Mouse (Mus musculus): ENCODE data around the gene Pde11a. TPM values are rescaled to one million over a fixed set of nuclear protein-coding genes. Genes with fewer than 3 reads are reported as not detected.

Pde11a gene
- polyA plus RNA-seq, 1 experiment = not detected

DNA sequence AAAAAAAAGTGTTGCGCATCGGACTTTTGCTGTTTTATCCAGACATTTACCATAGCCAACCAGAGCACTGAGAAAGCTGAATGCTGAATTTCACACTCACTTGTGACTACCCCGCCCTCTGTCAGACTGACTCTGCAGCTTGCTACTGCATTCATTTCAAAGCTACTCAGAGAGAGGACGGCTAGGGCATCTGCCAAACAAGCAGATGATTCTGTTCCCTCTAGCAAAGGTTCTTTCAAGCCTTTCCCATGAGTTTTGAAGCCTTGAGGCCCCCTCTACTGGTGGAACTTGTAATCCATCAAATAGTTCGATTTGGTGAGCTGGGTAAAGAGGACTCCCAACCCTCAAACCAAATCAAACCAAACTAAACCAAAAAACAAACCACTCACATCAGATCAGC, 373.6 kb downstream of the Pde11a start:
- H3K36me3 ChIP-seq (ENCODE audit: control insufficient read depth, insufficient read depth) = no peaks in the 10 kb centered on the region
- H3ac ChIP-seq (ENCODE audit: control insufficient read depth, insufficient read length) = no peak overlapping the region
- peak overlapping the region; percentile 2 for H3K4me3 ChIP-seq
- peak overlapping the region; percentile 81 for H3K4me2 ChIP-seq (ENCODE audit: low read depth)
- no peak for TF ChIP-seq E2F4 (IDR thresholded peaks at IDR 0.05; ENCODE audit: insufficient read depth)
- no peak for TF ChIP-seq POLR2AphosphoS2 (IDR thresholded peaks at IDR 0.05; ENCODE audit: insufficient read length, low read depth)
- TF ChIP-seq MYOG (IDR thresholded peaks at IDR 0.05; ENCODE audit: control insufficient read depth in 1 of 3, insufficient read depth in 1 of 3, insufficient read length in 2 of 3, low read depth in 2 of 3) = no peak
- no peak for TF ChIP-seq POLR2A (IDR thresholded peaks at IDR 0.05; ENCODE audit: insufficient read length, low read depth)
- TF ChIP-seq TCF3 (IDR thresholded peaks at IDR 0.05; ENCODE audit: insufficient read length, low read depth) = no peak
- no peak for TF ChIP-seq USF1 (IDR thresholded peaks at IDR 0.05; ENCODE audit: low read depth)
- no peak for TF ChIP-seq CEBPB (IDR thresholded peaks at IDR 0.05; ENCODE audit: insufficient read depth, poor library complexity, severe bottlenecking)
- TF ChIP-seq REST (IDR thresholded peaks at IDR 0.05; ENCODE audit: insufficient read depth, insufficient read length) = no peak
- TF ChIP-seq MAX (IDR thresholded peaks at IDR 0.05; ENCODE audit: low read depth) = no peak
- TF ChIP-seq SRF (IDR thresholded peaks at IDR 0.05; ENCODE audit: control insufficient read depth, insufficient read length, low read depth) = no peak
- no peak for TF ChIP-seq TCF12 (IDR thresholded peaks at IDR 0.05; ENCODE audit: insufficient read depth, poor library complexity, severe bottlenecking)
- no peak for TF ChIP-seq MYOD1 (IDR thresholded peaks at IDR 0.05; ENCODE audit: control insufficient read depth in 1 of 3, insufficient read length in 2 of 3, low read depth in 2 of 3)
- H3K79me2 ChIP-seq (ENCODE audit: control insufficient read depth, insufficient read depth) = no peaks in the 10 kb centered on the region
- H3K27me3 ChIP-seq (ENCODE audit: control insufficient read depth, insufficient read depth, insufficient read length) = peaks cover 4% of the 10 kb centered on the region

DNA sequence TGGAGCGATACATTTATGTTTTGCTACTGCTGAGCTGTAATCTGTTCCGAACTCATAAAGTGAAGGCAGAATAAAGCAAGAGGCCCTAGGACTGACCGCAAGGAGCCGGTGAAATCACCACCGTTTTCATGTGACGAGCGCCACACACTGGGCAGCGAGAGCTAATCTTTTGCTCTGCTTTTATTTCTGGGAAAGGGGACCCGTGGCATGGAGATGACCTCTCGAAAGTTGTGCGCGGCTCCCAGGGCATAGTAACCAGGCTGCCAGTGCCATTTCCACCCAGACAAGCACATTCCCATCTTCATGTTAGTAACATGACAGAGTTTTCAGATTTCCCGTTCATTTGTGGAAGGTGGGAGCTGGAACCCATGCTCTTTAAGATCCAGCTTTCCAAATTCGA, 374.1 kb downstream of the Pde11a start:
- Histone ChIP-seq H3K79me2 (ENCODE audit: control insufficient read depth, insufficient read depth) (no peaks in the 10 kb centered on the region), H3ac (ENCODE audit: control insufficient read depth, insufficient read length) (no peak overlapping the region), H3K36me3 (ENCODE audit: control insufficient read depth, insufficient read depth) (no peaks in the 10 kb centered on the region), H3K4me2 (ENCODE audit: low read depth) (peak overlapping the region; percentile 81), H3K4me3 (peak overlapping the region; percentile 2), H3K27me3 (ENCODE audit: control insufficient read depth, insufficient read depth, insufficient read length) (no peaks in the 10 kb centered on the region)
- TF ChIP-seq E2F4 (IDR thresholded peaks at IDR 0.05; ENCODE audit: insufficient read depth) = no peak
- no peak for TF ChIP-seq POLR2A (IDR thresholded peaks at IDR 0.05; ENCODE audit: insufficient read length, low read depth)
- no peak for TF ChIP-seq MYOD1 (IDR thresholded peaks at IDR 0.05; ENCODE audit: control insufficient read depth in 1 of 3, insufficient read length in 2 of 3, low read depth in 2 of 3)
- TF ChIP-seq TCF3 (IDR thresholded peaks at IDR 0.05; ENCODE audit: insufficient read length, low read depth) = no peak
- TF ChIP-seq TCF12 (IDR thresholded peaks at IDR 0.05; ENCODE audit: insufficient read depth, poor library complexity, severe bottlenecking) = no peak
- TF ChIP-seq CEBPB (IDR thresholded peaks at IDR 0.05; ENCODE audit: insufficient read depth, poor library complexity, severe bottlenecking) = no peak
- no peak for TF ChIP-seq USF1 (IDR thresholded peaks at IDR 0.05; ENCODE audit: low read depth)
- TF ChIP-seq SRF (IDR thresholded peaks at IDR 0.05; ENCODE audit: control insufficient read depth, insufficient read length, low read depth) = no peak
- no peak for TF ChIP-seq POLR2AphosphoS2 (IDR thresholded peaks at IDR 0.05; ENCODE audit: insufficient read length, low read depth)
- TF ChIP-seq MAX (IDR thresholded peaks at IDR 0.05; ENCODE audit: low read depth) = no peak
- TF ChIP-seq MYOG (IDR thresholded peaks at IDR 0.05; ENCODE audit: control insufficient read depth in 1 of 3, insufficient read depth in 1 of 3, insufficient read length in 2 of 3, low read depth in 2 of 3) = no peak

DNA sequence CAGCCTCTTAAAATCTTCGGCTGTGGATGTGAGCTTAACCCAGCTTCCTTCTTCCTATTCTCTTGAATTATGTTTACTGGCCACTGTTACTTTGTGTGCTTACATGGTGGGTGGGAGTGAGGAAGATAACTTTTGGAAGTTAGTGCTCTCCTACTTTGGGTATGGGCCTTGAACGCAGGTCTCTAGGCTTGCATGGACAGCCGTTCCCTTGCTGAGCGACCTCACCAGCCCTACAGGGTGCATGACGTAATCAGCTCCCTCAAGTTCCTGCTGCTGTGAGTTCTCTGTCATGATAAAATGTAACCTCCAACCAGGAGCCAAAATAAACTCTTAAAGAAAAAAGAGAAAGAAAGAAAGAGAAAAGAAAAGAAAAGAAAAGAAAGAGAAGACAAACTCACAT, 374.5 kb downstream of the Pde11a start:
- TF ChIP-seq CEBPB (IDR thresholded peaks at IDR 0.05; ENCODE audit: insufficient read depth, poor library complexity, severe bottlenecking) (no peak), USF1 (IDR thresholded peaks at IDR 0.05; ENCODE audit: low read depth) (no peak), POLR2A (IDR thresholded peaks at IDR 0.05; ENCODE audit: insufficient read length, low read depth) (no peak), MAX (IDR thresholded peaks at IDR 0.05; ENCODE audit: low read depth) (no peak), SRF (IDR thresholded peaks at IDR 0.05; ENCODE audit: control insufficient read depth, insufficient read length, low read depth) (no peak)
- peak overlapping the region; percentile 81 for H3K4me2 ChIP-seq (ENCODE audit: low read depth)
- H3K4me3 ChIP-seq = peak overlapping the region; percentile 2

DNA sequence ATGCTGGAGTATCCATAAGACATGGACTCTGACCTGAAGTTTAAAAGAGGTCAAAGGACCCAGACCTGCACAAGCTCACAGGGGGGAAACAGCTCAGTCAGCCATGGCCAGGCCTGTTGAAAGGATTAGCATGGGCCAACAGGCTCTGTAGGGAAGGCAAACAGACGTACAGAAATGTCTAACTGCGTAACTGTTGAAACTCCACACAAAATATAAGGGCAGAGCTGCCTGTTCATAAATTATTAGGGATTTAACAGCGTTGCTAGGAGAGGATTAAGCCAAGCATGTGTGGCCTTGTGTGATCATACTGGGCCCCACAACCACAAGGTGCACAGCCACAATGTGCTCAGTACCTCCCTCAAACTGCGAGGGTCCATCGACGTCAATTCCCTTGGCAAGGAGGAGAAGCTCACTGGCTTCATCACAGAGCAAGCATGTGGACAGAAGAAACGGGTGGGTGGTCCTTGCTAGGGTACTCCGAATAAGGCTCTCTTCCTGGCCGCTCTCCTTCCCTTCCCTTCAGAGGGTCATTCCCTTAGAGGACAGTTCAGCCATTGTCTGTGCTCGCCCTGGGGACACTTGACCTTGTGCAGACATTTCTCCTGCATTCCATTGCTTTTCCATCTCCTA, 375.2 kb downstream of the Pde11a start:
- Histone ChIP-seq H3K4me3 (no peak overlapping the region), H3K4me2 (ENCODE audit: low read depth) (no peak overlapping the region), H3ac (ENCODE audit: control insufficient read depth, insufficient read length) (no peak overlapping the region), H3K36me3 (ENCODE audit: control insufficient read depth, insufficient read depth) (no peaks in the 10 kb centered on the region), H3K27me3 (ENCODE audit: control insufficient read depth, insufficient read depth, insufficient read length) (no peaks in the 10 kb centered on the region), H3K79me2 (ENCODE audit: control insufficient read depth, insufficient read depth) (no peaks in the 10 kb centered on the region)
- TF ChIP-seq POLR2AphosphoS2 (IDR thresholded peaks at IDR 0.05; ENCODE audit: insufficient read length, low read depth) (no peak), MYOD1 (IDR thresholded peaks at IDR 0.05; ENCODE audit: control insufficient read depth in 1 of 3, insufficient read length in 2 of 3, low read depth in 2 of 3) (no peak), CEBPB (IDR thresholded peaks at IDR 0.05; ENCODE audit: insufficient read depth, poor library complexity, severe bottlenecking) (no peak), MAX (IDR thresholded peaks at IDR 0.05; ENCODE audit: low read depth) (no peak), TCF3 (IDR thresholded peaks at IDR 0.05; ENCODE audit: insufficient read length, low read depth) (no peak), SRF (IDR thresholded peaks at IDR 0.05; ENCODE audit: control insufficient read depth, insufficient read length, low read depth) (no peak), E2F4 (IDR thresholded peaks at IDR 0.05; ENCODE audit: insufficient read depth) (no peak), TCF12 (IDR thresholded peaks at IDR 0.05; ENCODE audit: insufficient read depth, poor library complexity, severe bottlenecking) (no peak), MYOG (IDR thresholded peaks at IDR 0.05; ENCODE audit: control insufficient read depth in 1 of 3, insufficient read depth in 1 of 3, insufficient read length in 2 of 3, low read depth in 2 of 3) (no peak), REST (IDR thresholded peaks at IDR 0.05; ENCODE audit: insufficient read depth, insufficient read length) (no peak), POLR2A (IDR thresholded peaks at IDR 0.05; ENCODE audit: insufficient read length, low read depth) (no peak), USF1 (IDR thresholded peaks at IDR 0.05; ENCODE audit: low read depth) (no peak)

More for the DNA sequence above, 374.5 kb downstream of the Pde11a start:
- Histone ChIP-seq H3ac (ENCODE audit: control insufficient read depth, insufficient read length) (no peak overlapping the region), H3K27me3 (ENCODE audit: control insufficient read depth, insufficient read depth, insufficient read length) (no peaks in the 10 kb centered on the region), H3K36me3 (ENCODE audit: control insufficient read depth, insufficient read depth) (no peaks in the 10 kb centered on the region), H3K79me2 (ENCODE audit: control insufficient read depth, insufficient read depth) (no peaks in the 10 kb centered on the region)
